Mouse (Mus musculus) heart, embryonic 10.5 days (tissue): Measurements from ENCODE around the gene Olfr960. TPM values are rescaled to one million over a fixed set of nuclear protein-coding genes. Genes with fewer than 3 reads are reported as not detected.

Experiments
- DNase-seq: peaks from one replicate; pipeline ENCODE4 v3.0.0-alpha.2; 2017; ENCODE audit warnings: low spot score
- H3K27ac ChIP-seq: fragments of 300-500 bp; sonication (generic); 2 replicates; pipeline ENCODE4 v1.5.1; 2016; ENCODE audit warnings: mild to moderate bottlenecking
- H3K27me3 ChIP-seq: fragments of 300-500 bp; sonication (generic); 2 replicates; pipeline ENCODE4 v1.6.1; 2016; ENCODE audit warnings: mild to moderate bottlenecking; ENCODE audit not compliant: poor library complexity, insufficient read depth, severe bottlenecking
- H3K36me3 ChIP-seq: fragments of 300-500 bp; sonication (generic); 2 replicates; pipeline ENCODE4 v1.6.1; 2016; ENCODE audit warnings: mild to moderate bottlenecking, moderate library complexity
- H3K4me1 ChIP-seq: fragments of 300-500 bp; sonication (generic); 2 replicates; pipeline ENCODE4 v1.6.1; 2016; ENCODE audit warnings: mild to moderate bottlenecking
- H3K4me3 ChIP-seq: fragments of 300-500 bp; sonication (generic); 2 replicates; pipeline ENCODE4 v1.5.1; 2016; ENCODE audit warnings: mild to moderate bottlenecking, moderate library complexity
- H3K9me3 ChIP-seq: fragments of 300-500 bp; sonication (generic); 2 replicates; pipeline ENCODE4 v1.6.1; 2016; ENCODE audit warnings: mild to moderate bottlenecking, moderate library complexity
- WGBS: fragments of 180-500 bp; shearing (Covaris S2); methylation state at CpG from one replicate; pipeline ENCODE4 v1.1.7; 2016; 5-methylcytosine and 5-hydroxymethylcytosine counted together
- polyA plus RNA-seq: library from polyadenylated mRNA; unstranded; fragments of >200 nt; fragmentation: Nextera tagmentation; extraction: Ambion mirVana; gene quantifications from 2 replicates; pipeline ENCODE4 v1.2.1, GENCODE M21; 2016

Olfr960 gene
- polyA plus RNA-seq, 1 experiment from 2014 or later: not detected

DNA sequence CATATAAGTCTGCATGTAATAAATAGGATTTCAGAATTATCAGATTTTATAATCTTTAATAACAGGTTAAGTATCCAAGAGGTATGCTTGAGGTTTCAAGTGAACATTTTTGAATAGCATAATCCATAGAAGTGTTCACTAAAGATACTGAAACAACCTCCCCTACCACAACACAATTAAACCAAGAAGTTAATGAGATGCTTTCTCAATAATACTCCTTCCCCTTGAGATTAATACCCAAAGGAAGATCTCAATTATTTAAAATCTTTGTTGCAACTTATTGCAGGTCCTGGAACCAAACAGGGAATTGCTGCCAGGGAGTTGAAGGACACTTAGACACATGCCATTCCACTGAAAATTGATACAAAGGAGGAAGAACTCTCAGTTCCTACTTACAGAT, 23.6 kb downstream of the Olfr960 start, which contains the start of gene Olfr961:
Gene Olfr961 (plus strand): TSS at position 301 of the 400 bp plus-strand sequence.
- no peak for DNase-seq
- H3K4me3 ChIP-seq: no peak within 1 kb of the TSS

DNA sequence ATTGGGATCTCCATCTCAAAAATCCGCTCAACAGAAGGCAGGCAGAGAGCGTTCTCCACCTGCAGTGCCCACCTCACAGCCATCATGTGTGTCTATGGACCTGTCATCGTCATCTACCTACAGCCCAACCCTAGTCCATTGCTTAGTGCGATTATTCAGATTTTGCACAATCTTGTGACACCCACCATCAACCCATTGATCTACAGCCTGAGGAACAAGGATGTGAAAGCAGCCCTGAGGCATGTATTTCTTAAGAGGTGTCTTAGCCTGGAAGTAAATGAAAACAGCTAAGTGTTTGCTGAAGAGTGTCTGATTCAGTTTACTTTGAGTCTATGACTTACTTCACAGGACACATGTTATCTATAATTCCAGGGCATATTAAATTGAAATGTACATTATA, 26.2 kb downstream of the Olfr960 start:
- Histone ChIP-seq H3K9me3 (no peaks in the 10 kb centered on the region), H3K36me3 (no peaks in the 10 kb centered on the region), H3K27ac (no peak overlapping the region), H3K4me3 (no peak overlapping the region), H3K4me1 (no peaks in the 10 kb centered on the region), H3K27me3 (no peaks in the 10 kb centered on the region)
- WGBS: 81% methylated on average over 4 of the region's 4 CpGs
- no peak for DNase-seq

More for the DNA sequence above, 23.6 kb downstream of the Olfr960 start, which contains the start of gene Olfr961:
- no peaks in the 10 kb centered on the region for H3K36me3 ChIP-seq
- no peaks in the 10 kb centered on the region for H3K27me3 ChIP-seq
- no peaks in the 10 kb centered on the region for H3K9me3 ChIP-seq
- no peaks in the 10 kb centered on the region for H3K4me1 ChIP-seq
- H3K27ac ChIP-seq: no peak within 1 kb of the TSS

DNA sequence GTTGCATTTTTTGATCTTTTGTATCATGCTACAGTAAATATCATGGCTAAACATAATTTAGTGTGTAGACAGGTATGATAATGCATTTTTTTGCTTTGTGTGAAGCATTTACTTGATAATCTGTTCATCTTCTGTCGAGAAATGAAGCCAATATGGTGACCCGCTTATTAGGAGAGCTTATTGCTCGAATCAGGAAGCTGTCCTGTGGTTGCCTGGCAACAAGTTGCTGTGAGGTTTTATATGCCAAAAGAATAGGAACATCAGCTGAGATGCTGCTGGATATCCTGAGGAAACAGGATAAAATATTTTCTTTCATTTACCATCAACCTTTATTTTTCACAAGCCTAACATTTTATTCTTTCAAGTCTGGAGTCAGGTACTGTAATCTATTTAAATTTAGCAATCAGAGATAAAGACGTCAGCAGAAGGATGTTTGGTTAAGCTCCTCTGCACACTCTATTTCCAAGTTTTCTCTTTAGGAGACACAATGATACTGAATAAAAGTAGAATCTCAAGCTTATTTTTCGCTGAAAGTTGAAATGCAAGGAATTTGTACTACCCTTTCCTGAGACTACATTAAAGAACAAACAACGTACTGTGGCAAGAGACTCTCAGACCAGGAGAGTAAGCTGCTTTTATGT, 33.7 kb downstream of the Olfr960 start:
- Histone ChIP-seq H3K27me3 (no peaks in the 10 kb centered on the region), H3K9me3 (no peaks in the 10 kb centered on the region), H3K36me3 (no peaks in the 10 kb centered on the region), H3K27ac (no peak overlapping the region), H3K4me3 (no peak overlapping the region), H3K4me1 (no peaks in the 10 kb centered on the region)
- no peak for DNase-seq
- WGBS: 65% methylated on average over 6 of the region's 6 CpGs

DNA sequence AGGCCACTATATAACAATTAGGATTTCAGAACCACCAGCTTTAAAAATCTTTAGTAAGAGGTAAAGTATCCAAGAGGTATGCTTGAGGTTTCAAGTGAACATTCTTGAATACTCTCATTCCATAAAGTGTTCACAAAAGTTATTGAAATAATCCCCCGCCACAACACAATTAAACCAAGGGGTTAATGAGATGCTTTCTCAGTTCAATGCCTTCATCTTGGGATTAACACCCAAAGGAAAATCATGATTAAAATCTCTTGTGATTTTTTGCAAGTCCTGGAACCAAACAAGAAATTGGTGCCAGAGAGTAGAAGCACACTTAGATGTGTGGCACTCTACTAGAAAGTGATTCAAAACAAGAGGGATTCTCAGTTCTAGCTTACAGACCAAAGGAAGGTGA, 45.7 kb downstream of the Olfr960 start, which contains the start of gene Olfr963:
Gene Olfr963 (plus strand): TSS at position 301 of the 400 bp plus-strand sequence.
- Histone ChIP-seq H3K4me1 (no peaks in the 10 kb centered on the region), H3K27ac (no peak within 1 kb of the TSS), H3K27me3 (no peaks in the 10 kb centered on the region), H3K9me3 (peaks cover 5% of the 10 kb centered on the region; the same call in 1 of the 2 replicates), H3K36me3 (no peaks in the 10 kb centered on the region), H3K4me3 (no peak within 1 kb of the TSS)
- DNase-seq: no peak
- WGBS: 83% methylated on average over 1 of the region's 1 CpGs

GRCm38 (mm10) chr9:39669723-39670122, 48.5 kb downstream of the Olfr960 start:
- H3K36me3 ChIP-seq: no peaks in the 10 kb centered on the region
- 61% methylated on average over 2 of the region's 2 CpGs for WGBS

More at GRCm38 (mm10) chr9:39669723-39670122, 48.5 kb downstream of the Olfr960 start:
- H3K9me3 ChIP-seq: peaks cover 1% of the 10 kb centered on the region; the same call in 1 of the 2 replicates
- H3K27me3 ChIP-seq: no peaks in the 10 kb centered on the region
- no peaks in the 10 kb centered on the region for H3K4me1 ChIP-seq
- DNase-seq: no peak
- no peak overlapping the region for H3K4me3 ChIP-seq
- H3K27ac ChIP-seq: no peak overlapping the region

Other genes starting within 250 kb of the Olfr960 start
- not detected in 2 replicates for gene Olfr951, start 234.0 kb upstream of the Olfr960 start, polyA plus RNA-seq
- not detected in 2 replicates for gene Olfr952, start 194.2 kb upstream of the Olfr960 start, polyA plus RNA-seq
- not detected in 2 replicates for gene Olfr954, start 164.7 kb upstream of the Olfr960 start, polyA plus RNA-seq
- gene Olfr955, start 149.4 kb upstream of the Olfr960 start, polyA plus RNA-seq: not detected in 2 replicates
- not detected in 2 replicates for gene Olfr44, start 127.4 kb upstream of the Olfr960 start, polyA plus RNA-seq
- gene Olfr957, start 105.6 kb upstream of the Olfr960 start, polyA plus RNA-seq: not detected in 2 replicates
- gene Olfr958, start 67.3 kb upstream of the Olfr960 start, polyA plus RNA-seq: not detected in 2 replicates
- not detected in 2 replicates for gene Olfr959, start 45.8 kb upstream of the Olfr960 start, polyA plus RNA-seq
- 9.3 and 12.8 TPM in 2 replicates for gene AW551984, start 17.0 kb upstream of the Olfr960 start, polyA plus RNA-seq
- not detected in 2 replicates for gene Olfr148, start 10.7 kb upstream of the Olfr960 start, polyA plus RNA-seq
- gene Olfr961, start 23.7 kb downstream of the Olfr960 start, polyA plus RNA-seq: not detected in 2 replicates
- not detected in 2 replicates for gene Olfr963, start 45.8 kb downstream of the Olfr960 start, polyA plus RNA-seq
- not detected in 2 replicates for gene Olfr149, start 85.7 kb downstream of the Olfr960 start, polyA plus RNA-seq
- not detected in 2 replicates for gene Olfr965, start 90.0 kb downstream of the Olfr960 start, polyA plus RNA-seq
- gene Olfr150, start 109.6 kb downstream of the Olfr960 start, polyA plus RNA-seq: not detected in 2 replicates
- not detected in 2 replicates for gene Olfr967, start 124.9 kb downstream of the Olfr960 start, polyA plus RNA-seq
- not detected in 2 replicates for gene Olfr968, start 161.9 kb downstream of the Olfr960 start, polyA plus RNA-seq
- gene Olfr969, start 169.6 kb downstream of the Olfr960 start, polyA plus RNA-seq: not detected in 2 replicates
- not detected in 2 replicates for gene Olfr970, start 187.5 kb downstream of the Olfr960 start, polyA plus RNA-seq
- not detected in 2 replicates for gene Olfr971, start 215.5 kb downstream of the Olfr960 start, polyA plus RNA-seq
- gene Olfr972, start 245.0 kb downstream of the Olfr960 start, polyA plus RNA-seq: not detected in 2 replicates